Mouse (Mus musculus): ENCODE results near the gene Tmem115. TPM values are rescaled to one million over a fixed set of nuclear protein-coding genes. Genes with fewer than 3 reads are reported as not detected.
"Not testable (repeated sequence)": the region's sequence is repeated elsewhere in the genome, so short reads cannot be mapped to it uniquely, and the experiment has no call there.

The Tmem115 gene
- polyA plus RNA-seq, 1 experiment: 43.4 TPM

- Histone ChIP-seq H3K27me3 (ENCODE audit: control insufficient read depth, insufficient read depth, insufficient read length) (no peaks in the 10 kb centered on the region), H3ac (ENCODE audit: control insufficient read depth, insufficient read length) (no peak overlapping the region), H3K4me3 (peak overlapping the region; percentile 96), H3K79me2 (ENCODE audit: control insufficient read depth, insufficient read depth) (peaks cover 52% of the 10 kb centered on the region), H3K4me2 (ENCODE audit: low read depth) (peak overlapping the region; percentile 48), H3K36me3 (ENCODE audit: control insufficient read depth, insufficient read depth) (peaks cover 43% of the 10 kb centered on the region)
- TF ChIP-seq SRF (IDR thresholded peaks at IDR 0.05; ENCODE audit: control insufficient read depth, insufficient read length, low read depth) (no peak), MAX (IDR thresholded peaks at IDR 0.05; ENCODE audit: low read depth) (no peak), USF1 (IDR thresholded peaks at IDR 0.05; ENCODE audit: low read depth) (no peak), POLR2A (IDR thresholded peaks at IDR 0.05; ENCODE audit: insufficient read length, low read depth) (no peak), TCF3 (IDR thresholded peaks at IDR 0.05; ENCODE audit: insufficient read length, low read depth) (no peak), MYOG (IDR thresholded peaks at IDR 0.05; ENCODE audit: control insufficient read depth in 1 of 3, insufficient read depth in 1 of 3, insufficient read length in 2 of 3, low read depth in 2 of 3) (no peak), E2F4 (IDR thresholded peaks at IDR 0.05; ENCODE audit: insufficient read depth) (no peak), MYOD1 (IDR thresholded peaks at IDR 0.05; ENCODE audit: control insufficient read depth in 1 of 3, insufficient read length in 2 of 3, low read depth in 2 of 3) (no peak), POLR2AphosphoS2 (IDR thresholded peaks at IDR 0.05; ENCODE audit: insufficient read length, low read depth) (no peak)
Measured at GRCm38 (mm10) chr9:107556346-107556745, 22.6 kb downstream of the Tmem115 start.

- peak within 1 kb of the TSS; percentile 41 for H3K4me3 ChIP-seq
- peaks cover 38% of the 10 kb centered on the region for H3K36me3 ChIP-seq (ENCODE audit: control insufficient read depth, insufficient read depth)
- TF ChIP-seq POLR2AphosphoS2 (IDR thresholded peaks at IDR 0.05; ENCODE audit: insufficient read length, low read depth) (peak; percentile 100), MYOD1 (IDR thresholded peaks at IDR 0.05; ENCODE audit: control insufficient read depth in 1 of 3, insufficient read length in 2 of 3, low read depth in 2 of 3) (no peak), MYOG (IDR thresholded peaks at IDR 0.05; ENCODE audit: control insufficient read depth in 1 of 3, insufficient read depth in 1 of 3, insufficient read length in 2 of 3, low read depth in 2 of 3) (peak in 1 of 3 experiments; percentile 41), TCF3 (IDR thresholded peaks at IDR 0.05; ENCODE audit: insufficient read length, low read depth) (no peak), POLR2A (IDR thresholded peaks at IDR 0.05; ENCODE audit: insufficient read length, low read depth) (peak; percentile 70), CEBPB (IDR thresholded peaks at IDR 0.05; ENCODE audit: insufficient read depth, poor library complexity, severe bottlenecking) (no peak)
Measured at GRCm38 (mm10) chr9:107563029-107563581, 29.4 kb downstream of the Tmem115 start, which contains the start of gene Tusc2. Tusc2 (plus strand) TSS chr9:107563255.

GRCm38 (mm10) chr9:107565556-107565955 lies 31.8 kb downstream of the Tmem115 start:
- not testable (repeated sequence) for H3K4me3 ChIP-seq; H3ac ChIP-seq (ENCODE audit: control insufficient read depth, insufficient read length); H3K27me3 ChIP-seq (ENCODE audit: control insufficient read depth, insufficient read depth, insufficient read length); H3K4me2 ChIP-seq (ENCODE audit: low read depth)
- Histone ChIP-seq H3K79me2 (ENCODE audit: control insufficient read depth, insufficient read depth) (peaks cover 20% of the 10 kb centered on the region), H3K36me3 (ENCODE audit: control insufficient read depth, insufficient read depth) (peaks cover 14% of the 10 kb centered on the region)

More at GRCm38 (mm10) chr9:107563029-107563581, 29.4 kb downstream of the Tmem115 start, which contains the start of gene Tusc2:
- Histone ChIP-seq H3K79me2 (ENCODE audit: control insufficient read depth, insufficient read depth) (peaks cover 14% of the 10 kb centered on the region), H3K27me3 (ENCODE audit: control insufficient read depth, insufficient read depth, insufficient read length) (no peaks in the 10 kb centered on the region), H3ac (ENCODE audit: control insufficient read depth, insufficient read length) (peak within 1 kb of the TSS; percentile 43), H3K4me2 (ENCODE audit: low read depth) (peak within 1 kb of the TSS; percentile 80)

GRCm38 (mm10) chr9:107566041-107566709 lies 32.4 kb downstream of the Tmem115 start:
- H3K79me2 ChIP-seq (ENCODE audit: control insufficient read depth, insufficient read depth): peaks cover 20% of the 10 kb centered on the region
- no peak overlapping the region for H3K4me3 ChIP-seq
- H3ac ChIP-seq (ENCODE audit: control insufficient read depth, insufficient read length): no peak overlapping the region
- no peak for TF ChIP-seq E2F4 (IDR thresholded peaks at IDR 0.05; ENCODE audit: insufficient read depth)
- TF ChIP-seq POLR2AphosphoS2 (IDR thresholded peaks at IDR 0.05; ENCODE audit: insufficient read length, low read depth): peak; percentile 16
- no peak for TF ChIP-seq REST (IDR thresholded peaks at IDR 0.05; ENCODE audit: insufficient read depth, insufficient read length)
- no peak for TF ChIP-seq CEBPB (IDR thresholded peaks at IDR 0.05; ENCODE audit: insufficient read depth, poor library complexity, severe bottlenecking)
- TF ChIP-seq TCF12 (IDR thresholded peaks at IDR 0.05; ENCODE audit: insufficient read depth, poor library complexity, severe bottlenecking): no peak
- peak in 1 of 3 experiments; percentile 24 for TF ChIP-seq MYOD1 (IDR thresholded peaks at IDR 0.05; ENCODE audit: control insufficient read depth in 1 of 3, insufficient read length in 2 of 3, low read depth in 2 of 3)
- TF ChIP-seq TCF3 (IDR thresholded peaks at IDR 0.05; ENCODE audit: insufficient read length, low read depth): no peak
- no peak overlapping the region for H3K4me2 ChIP-seq (ENCODE audit: low read depth)
- peaks cover 8% of the 10 kb centered on the region for H3K36me3 ChIP-seq (ENCODE audit: control insufficient read depth, insufficient read depth)
- H3K27me3 ChIP-seq (ENCODE audit: control insufficient read depth, insufficient read depth, insufficient read length): no peaks in the 10 kb centered on the region

- Histone ChIP-seq H3K27me3 (ENCODE audit: control insufficient read depth, insufficient read depth, insufficient read length) (no peaks in the 10 kb centered on the region), H3K79me2 (ENCODE audit: control insufficient read depth, insufficient read depth) (peaks cover 20% of the 10 kb centered on the region), H3ac (ENCODE audit: control insufficient read depth, insufficient read length) (no peak overlapping the region), H3K4me2 (ENCODE audit: low read depth) (no peak overlapping the region), H3K4me3 (no peak overlapping the region), H3K36me3 (ENCODE audit: control insufficient read depth, insufficient read depth) (peaks cover under 1% of the 10 kb centered on the region)
- TF ChIP-seq SRF (IDR thresholded peaks at IDR 0.05; ENCODE audit: control insufficient read depth, insufficient read length, low read depth) (no peak), REST (IDR thresholded peaks at IDR 0.05; ENCODE audit: insufficient read depth, insufficient read length) (no peak), TCF3 (IDR thresholded peaks at IDR 0.05; ENCODE audit: insufficient read length, low read depth) (no peak), MYOG (IDR thresholded peaks at IDR 0.05; ENCODE audit: control insufficient read depth in 1 of 3, insufficient read depth in 1 of 3, insufficient read length in 2 of 3, low read depth in 2 of 3) (no peak), POLR2A (IDR thresholded peaks at IDR 0.05; ENCODE audit: insufficient read length, low read depth) (no peak), CEBPB (IDR thresholded peaks at IDR 0.05; ENCODE audit: insufficient read depth, poor library complexity, severe bottlenecking) (no peak), MYOD1 (IDR thresholded peaks at IDR 0.05; ENCODE audit: control insufficient read depth in 1 of 3, insufficient read length in 2 of 3, low read depth in 2 of 3) (no peak), POLR2AphosphoS2 (IDR thresholded peaks at IDR 0.05; ENCODE audit: insufficient read length, low read depth) (no peak)
Measured at GRCm38 (mm10) chr9:107566855-107567254, 33.1 kb downstream of the Tmem115 start.
